Mouse (Mus musculus): ENCODE data around the gene Plekhb2.

GRCm38 (mm10) chr1:34801616-34802289 is 48.0 kb upstream of the Plekhb2 start:
- TF ChIP-seq GATA1 (IDR thresholded peaks at IDR 0.05; ENCODE audit: low read length) (no peak), TAL1 (IDR thresholded peaks at IDR 0.05; ENCODE audit: low read length) (no peak)

Measured in erythroblast, embryonic 14.5 days (primary cell).